Mouse (Mus musculus) kidney, embryonic 14.5 days (tissue): ENCODE data around the gene 4930579G24Rik. TPM values are rescaled to one million over a fixed set of nuclear protein-coding genes. Genes with fewer than 3 reads are reported as not detected.

Source experiments
- ATAC-seq: fragments of 200-750 bp; cut with Nextera tagmentation; 2 replicates; pipeline ENCODE4 v1.8.0; 2017; ENCODE audit warnings: moderate number of reproducible peaks, mild to moderate bottlenecking, moderate TSS enrichment, moderate library complexity; ENCODE audit not compliant: low FRiP score, low TSS enrichment
- H3K27ac ChIP-seq: fragments of 300-500 bp; sonication (generic); 2 replicates; pipeline ENCODE4 v1.5.1; 2014; ENCODE audit warnings: low read depth, mild to moderate bottlenecking, low read length, moderate library complexity, mixed read lengths
- H3K27me3 ChIP-seq: fragments of 300-500 bp; sonication (generic); 2 replicates; pipeline ENCODE4 v1.6.1; 2014; ENCODE audit warnings: mild to moderate bottlenecking, low read length; ENCODE audit not compliant: control insufficient read depth, insufficient read depth
- H3K36me3 ChIP-seq: fragments of 300-500 bp; sonication (generic); 2 replicates; pipeline ENCODE4 v1.6.1; 2014; ENCODE audit warnings: low read length, mixed read lengths; ENCODE audit not compliant: control insufficient read depth, insufficient read depth
- H3K4me1 ChIP-seq: fragments of 300-500 bp; sonication (generic); 2 replicates; pipeline ENCODE4 v1.6.1; 2014; ENCODE audit warnings: low read length, mixed read lengths; ENCODE audit not compliant: control insufficient read depth, insufficient read depth
- H3K4me2 ChIP-seq: fragments of 300-500 bp; sonication (generic); replicated peaks from 2 replicates; pipeline ENCODE4 v1.6.1; 2014; ENCODE audit warnings: low read depth, mild to moderate bottlenecking, low read length
- H3K4me3 ChIP-seq: fragments of 300-500 bp; sonication (generic); 2 replicates; pipeline ENCODE4 v1.5.1; 2014; ENCODE audit warnings: mild to moderate bottlenecking, low read length
- H3K9ac ChIP-seq: fragments of 300-500 bp; sonication (generic); 2 replicates; pipeline ENCODE4 v1.6.1; 2014; ENCODE audit warnings: low read depth, mild to moderate bottlenecking, low read length, moderate library complexity
- H3K9me3 ChIP-seq: fragments of 300-500 bp; sonication (generic); 2 replicates; pipeline ENCODE4 v1.6.1; 2016; ENCODE audit warnings: low read length; ENCODE audit not compliant: control insufficient read depth
- WGBS: fragments of 180-500 bp; shearing (Covaris S2); extraction: QIAGEN DNeasy Blood & Tissue Kit; methylation state at CpG from one replicate; pipeline ENCODE4 v1.1.7; 2014; 5-methylcytosine and 5-hydroxymethylcytosine counted together
- polyA plus RNA-seq: library from polyadenylated mRNA; unstranded; fragments of >200 nt; fragmentation: Nextera tagmentation; extraction: Ambion mirVana; gene quantifications from 2 replicates; pipeline ENCODE4 v1.2.1, GENCODE M21; 2014

Gene 4930579G24Rik
- polyA plus RNA-seq, 1 experiment from 2014 or later, result 35.6 TPM

GRCm38 (mm10) chr3:79674641-79675040 lies 45.8 kb downstream of the 4930579G24Rik start:
- H3K27me3 ChIP-seq, result no peaks in the 10 kb centered on the region
- 88% methylated on average over 5 of the region's 5 CpGs for WGBS
- no peak overlapping the region for H3K9ac ChIP-seq
- no peak overlapping the region for H3K27ac ChIP-seq
- no peak for ATAC-seq
- no peak overlapping the region for H3K4me3 ChIP-seq
- H3K4me1 ChIP-seq, result no peaks in the 10 kb centered on the region
- H3K36me3 ChIP-seq, result no peaks in the 10 kb centered on the region
- no peak overlapping the region for H3K4me2 ChIP-seq
- H3K9me3 ChIP-seq, result no peaks in the 10 kb centered on the region

- no peak overlapping the region for H3K9ac ChIP-seq
- no peak overlapping the region for H3K27ac ChIP-seq
- H3K4me2 ChIP-seq, result no peak overlapping the region
- H3K36me3 ChIP-seq, result no peaks in the 10 kb centered on the region
- H3K27me3 ChIP-seq, result no peaks in the 10 kb centered on the region
- H3K9me3 ChIP-seq, result no peaks in the 10 kb centered on the region
- no peak overlapping the region for H3K4me3 ChIP-seq
- WGBS, result 88% methylated on average over 3 of the region's 3 CpGs
- H3K4me1 ChIP-seq, result no peaks in the 10 kb centered on the region
- no peak for ATAC-seq
Measured at GRCm38 (mm10) chr3:79676411-79676810, 47.5 kb downstream of the 4930579G24Rik start.

Other genes starting within 250 kb of the 4930579G24Rik start
- gene Fnip2, start 61.3 kb upstream of the 4930579G24Rik start, polyA plus RNA-seq, result 4.4 and 6.9 TPM in 2 replicates
- 164 and 189 TPM in 2 replicates for gene Ppid, start 37.7 kb upstream of the 4930579G24Rik start, polyA plus RNA-seq
- 47.0 and 60.9 TPM in 2 replicates for gene Etfdh, start 421 bp downstream of the 4930579G24Rik start, polyA plus RNA-seq
- not detected in 2 replicates for gene Rxfp1, start 108.8 kb downstream of the 4930579G24Rik start, polyA plus RNA-seq
- gene Tmem144, start 223.7 kb downstream of the 4930579G24Rik start, polyA plus RNA-seq, result 4.7 and 5.4 TPM in 2 replicates